Mouse (Mus musculus): ENCODE measurements around the gene Hibadh. TPM values are rescaled to one million over a fixed set of nuclear protein-coding genes. Genes with fewer than 3 reads are reported as not detected.

Hibadh gene
- total RNA-seq, 2 experiments from 2014 or later, result 71.6 to 80.0 TPM

- no peak for DNase-seq (ENCODE audit: low spot score in 2 of 2)
Observed at GRCm38 (mm10) chr6:52639546-52640223, 504 bp downstream of the Hibadh start.

- no peak for DNase-seq (ENCODE audit: low spot score in 2 of 2)
Observed at GRCm38 (mm10) chr6:52638471-52639185, 1.6 kb downstream of the Hibadh start.

- DNase-seq (ENCODE audit: low spot score in 2 of 2), result no peak
Observed at GRCm38 (mm10) chr6:52637337-52637736, 2.9 kb downstream of the Hibadh start.

- no peak for DNase-seq (ENCODE audit: low spot score in 2 of 2)
Observed at GRCm38 (mm10) chr6:52635395-52635794, 4.8 kb downstream of the Hibadh start.

GRCm38 (mm10) chr6:52630625-52631024, 9.6 kb downstream of the Hibadh start:
- DNase-seq (ENCODE audit: low spot score in 2 of 2), result no peak

GRCm38 (mm10) chr6:52629180-52629579, 11.0 kb downstream of the Hibadh start:
- DNase-seq (ENCODE audit: low spot score in 2 of 2), result no peak

- DNase-seq (ENCODE audit: low spot score in 2 of 2), result no peak
Observed at GRCm38 (mm10) chr6:52626735-52627134, 13.5 kb downstream of the Hibadh start.

GRCm38 (mm10) chr6:52623741-52624140, 16.4 kb downstream of the Hibadh start:
- DNase-seq (ENCODE audit: low spot score in 2 of 2), result no peak

GRCm38 (mm10) chr6:52621731-52622480, 18.3 kb downstream of the Hibadh start:
- DNase-seq (ENCODE audit: low spot score in 2 of 2), result no peak

GRCm38 (mm10) chr6:52620090-52620489, 20.1 kb downstream of the Hibadh start:
- DNase-seq (ENCODE audit: low spot score in 2 of 2), result no peak

GRCm38 (mm10) chr6:52609626-52610352, 30.4 kb downstream of the Hibadh start:
- no peak for DNase-seq (ENCODE audit: low spot score in 2 of 2)

GRCm38 (mm10) chr6:52608121-52608520, 32.1 kb downstream of the Hibadh start:
- DNase-seq (ENCODE audit: low spot score in 2 of 2), result no peak

- DNase-seq (ENCODE audit: low spot score in 2 of 2), result no peak
Observed at GRCm38 (mm10) chr6:52606746-52607347, 33.3 kb downstream of the Hibadh start.

GRCm38 (mm10) chr6:52601706-52602642, 38.2 kb downstream of the Hibadh start:
- DNase-seq (ENCODE audit: low spot score in 2 of 2), result no peak

- DNase-seq (ENCODE audit: low spot score in 2 of 2), result peak in 1 of 2 experiments; percentile 52
Observed at GRCm38 (mm10) chr6:52601117-52601516, 39.1 kb downstream of the Hibadh start.

GRCm38 (mm10) chr6:52594752-52595151, 45.4 kb downstream of the Hibadh start:
- DNase-seq (ENCODE audit: low spot score in 2 of 2), result no peak

- DNase-seq (ENCODE audit: low spot score in 2 of 2), result no peak
Observed at GRCm38 (mm10) chr6:52586564-52586963, 53.6 kb downstream of the Hibadh start.

- DNase-seq (ENCODE audit: low spot score in 2 of 2), result peak in 1 of 2 experiments; percentile 46
Observed at GRCm38 (mm10) chr6:52584383-52584782, 55.8 kb downstream of the Hibadh start.

GRCm38 (mm10) chr6:52581081-52581480, 59.1 kb downstream of the Hibadh start:
- no peak for DNase-seq (ENCODE audit: low spot score in 2 of 2)

- DNase-seq (ENCODE audit: low spot score in 2 of 2), result no peak
Observed at GRCm38 (mm10) chr6:52578322-52578721, 61.9 kb downstream of the Hibadh start.

All from gastrocnemius, postnatal 4 days (tissue).